Mouse (Mus musculus): Measurements from ENCODE around the gene Fbp1.
"Not testable (repeated sequence)": the region's sequence is repeated elsewhere in the genome, so short reads cannot be mapped to it uniquely, and the experiment has no call there.

DNA sequence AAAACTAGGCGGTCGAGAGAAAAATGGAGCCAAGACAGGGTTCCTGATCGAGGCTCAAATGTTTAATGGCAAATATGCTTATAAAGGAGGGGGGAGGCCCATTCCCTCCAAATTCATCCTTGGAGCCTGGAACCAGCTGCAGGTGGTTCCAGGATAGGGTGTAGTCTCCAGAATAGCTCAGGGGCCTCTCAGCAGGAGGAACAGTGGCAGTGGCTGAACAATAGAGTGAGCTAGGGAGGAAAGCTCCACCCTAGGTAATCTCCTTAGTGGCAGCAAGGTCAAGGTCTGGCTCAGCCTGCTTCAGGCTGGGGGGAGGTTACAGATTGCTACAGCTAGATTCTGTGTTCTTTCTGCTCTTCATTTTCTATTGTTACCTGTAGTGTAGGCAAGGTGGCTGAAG lies 72.4 kb downstream of the Fbp1 start:
- TF ChIP-seq POLR2A (IDR thresholded peaks at IDR 0.05; ENCODE audit: low read depth, low read length); CTCF (IDR thresholded peaks at IDR 0.05; ENCODE audit: extremely low read depth, insufficient read depth, insufficient read length, insufficient replicate concordance): not testable (repeated sequence)
